Mouse (Mus musculus) G1E (cell line): ENCODE measurements around the gene Rhebl1. TPM values are rescaled to one million over a fixed set of nuclear protein-coding genes. Genes with fewer than 3 reads are reported as not detected.
"Not testable (repeated sequence)": the region's sequence is repeated elsewhere in the genome, so short reads cannot be mapped to it uniquely, and the experiment has no call there.

Experiments used
- ATAC-seq: 2 replicates; pipeline ENCODE4 v1.8.0; 2016; ENCODE audit warnings: mild to moderate bottlenecking; ENCODE audit not compliant: insufficient number of reproducible peaks, poor library complexity, low FRiP score, severe bottlenecking; ENCODE audit errors: extremely low read depth
- DNase-seq: peaks from one replicate; pipeline ENCODE4 v3.0.0; 2012; ENCODE audit warnings: low spot score
- H3K27me3 ChIP-seq: 2 replicates; pipeline ENCODE4 v1.6.1; 2012; ENCODE audit warnings: mild to moderate bottlenecking, low read length, inconsistent platforms; ENCODE audit not compliant: insufficient read depth
- H3K36me3 ChIP-seq: replicated peaks from 2 replicates; pipeline ENCODE3; 2012; ENCODE audit warnings: mild to moderate bottlenecking, inconsistent platforms
- H3K4me1 ChIP-seq: 2 replicates; pipeline ENCODE4 v1.6.1; 2012; ENCODE audit warnings: low read depth, low read length, inconsistent platforms, mixed read lengths; ENCODE audit not compliant: insufficient read depth
- H3K4me3 ChIP-seq: 2 replicates; pipeline ENCODE4 v1.5.1; 2012; ENCODE audit warnings: low read depth, mild to moderate bottlenecking, inconsistent platforms, low read length, moderate library complexity, mixed read lengths
- H3K9me3 ChIP-seq: replicated peaks from 2 replicates; pipeline ENCODE4 v1.6.1; 2012; ENCODE audit warnings: inconsistent platforms
- CTCF ChIP-seq: IDR thresholded peaks from 2 replicates; pipeline ENCODE4 v1.5.1; 2012; ENCODE audit warnings: low read depth, low read length, inconsistent platforms, mixed read lengths
- GATA1 ChIP-seq: IDR thresholded peaks from 2 replicates; pipeline ENCODE4 v1.6.1; 2012; ENCODE audit warnings: borderline replicate concordance, low read length, inconsistent platforms, mixed read lengths
- GATA2 ChIP-seq: IDR thresholded peaks from 2 replicates; pipeline ENCODE4 v1.6.1; 2012; ENCODE audit warnings: low read depth, low read length, inconsistent platforms, borderline replicate concordance
- POLR2AphosphoS5 ChIP-seq: IDR thresholded peaks from 2 replicates; pipeline ENCODE4 v1.6.1; 2012; ENCODE audit warnings: low read depth, low read length, inconsistent platforms; ENCODE audit not compliant: insufficient replicate concordance
- TAL1 ChIP-seq: conservative IDR thresholded peaks from 2 replicates; pipeline ENCODE4 v1.6.1; 2012; ENCODE audit warnings: low read depth, low read length, inconsistent platforms, mixed read lengths
- polyA plus RNA-seq: library from polyadenylated mRNA; stranded (reverse); fragments of >175 nt; gene quantifications from 2 replicates; pipeline ENCODE4 v1.2.3, GENCODE M21; 2012
- total RNA-seq, 2 experiments: library from RNA; stranded (forward) in 1 of 2; stranded (reverse) in 1 of 2; fragments of 200-1000 nt in 1 of 2; fragments of >200 nt in 1 of 2; fragmentation: Nextera tagmentation in 1 of 2; gene quantifications; 2 replicates each; pipeline ENCODE4 v1.2.3; 2014 to 2017

The Rhebl1 gene
- total and polyA plus RNA-seq, 3 experiments, result 2.9 to 8.4 (median 7.8) TPM

GRCm38 (mm10) chr15:98933833-98934216 lies 39.5 kb upstream of the Rhebl1 start:
- no peak for TF ChIP-seq TAL1
- no peak for TF ChIP-seq GATA1
- no peak for TF ChIP-seq CTCF
- TF ChIP-seq GATA2, result no peak
- no peak for TF ChIP-seq POLR2AphosphoS5
- H3K4me1 ChIP-seq, result peaks cover 42% of the 10 kb centered on the region
- peaks cover 32% of the 10 kb centered on the region for H3K36me3 ChIP-seq
- H3K9me3 ChIP-seq, result no peaks in the 10 kb centered on the region
- no peaks in the 10 kb centered on the region for H3K27me3 ChIP-seq
- peak overlapping the region; percentile 78 for H3K4me3 ChIP-seq
- DNase-seq (peak; percentile 58), ATAC-seq (peak; percentile 55)

GRCm38 (mm10) chr15:98933004-98933671 lies 38.8 kb upstream of the Rhebl1 start:
- peak; percentile 88; the same call in 1 of the 2 replicates for TF ChIP-seq POLR2AphosphoS5
- H3K36me3 ChIP-seq, result peaks cover 31% of the 10 kb centered on the region
- H3K27me3 ChIP-seq, ATAC-seq, DNase-seq, H3K9me3 ChIP-seq: not testable (repeated sequence)
- peak overlapping the region; percentile 78 for H3K4me3 ChIP-seq
- peaks cover 47% of the 10 kb centered on the region for H3K4me1 ChIP-seq

DNA sequence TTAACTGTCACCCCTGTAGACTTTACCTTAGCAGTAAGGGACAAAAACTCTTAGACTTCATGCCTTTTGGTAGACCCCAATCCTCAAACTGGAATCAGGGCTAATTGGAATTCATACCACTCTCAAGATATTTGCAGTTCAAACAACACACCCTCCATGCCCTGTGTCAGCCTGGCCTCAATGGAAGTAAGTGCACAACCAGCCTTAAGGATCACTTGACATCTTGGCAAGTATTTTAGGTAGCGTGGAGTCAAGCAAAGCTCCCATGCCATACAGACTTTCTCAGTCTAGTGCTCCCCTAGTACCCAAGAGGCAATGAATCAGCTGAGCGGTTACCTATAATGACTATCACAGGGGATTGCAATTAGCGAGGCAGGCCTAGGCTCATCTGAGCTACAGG lies 36.7 kb upstream of the Rhebl1 start:
- Histone ChIP-seq H3K9me3 (peaks cover 2% of the 10 kb centered on the region; the same call in 1 of the 2 replicates), H3K4me1 (peaks cover 44% of the 10 kb centered on the region), H3K27me3 (no peaks in the 10 kb centered on the region), H3K4me3 (no peak overlapping the region; the same call in 1 of the 2 replicates), H3K36me3 (peaks cover 28% of the 10 kb centered on the region)
- ATAC-seq (no peak), DNase-seq (no peak)
- TF ChIP-seq GATA2 (no peak), POLR2AphosphoS5 (no peak), CTCF (no peak), GATA1 (no peak), TAL1 (no peak)

DNA sequence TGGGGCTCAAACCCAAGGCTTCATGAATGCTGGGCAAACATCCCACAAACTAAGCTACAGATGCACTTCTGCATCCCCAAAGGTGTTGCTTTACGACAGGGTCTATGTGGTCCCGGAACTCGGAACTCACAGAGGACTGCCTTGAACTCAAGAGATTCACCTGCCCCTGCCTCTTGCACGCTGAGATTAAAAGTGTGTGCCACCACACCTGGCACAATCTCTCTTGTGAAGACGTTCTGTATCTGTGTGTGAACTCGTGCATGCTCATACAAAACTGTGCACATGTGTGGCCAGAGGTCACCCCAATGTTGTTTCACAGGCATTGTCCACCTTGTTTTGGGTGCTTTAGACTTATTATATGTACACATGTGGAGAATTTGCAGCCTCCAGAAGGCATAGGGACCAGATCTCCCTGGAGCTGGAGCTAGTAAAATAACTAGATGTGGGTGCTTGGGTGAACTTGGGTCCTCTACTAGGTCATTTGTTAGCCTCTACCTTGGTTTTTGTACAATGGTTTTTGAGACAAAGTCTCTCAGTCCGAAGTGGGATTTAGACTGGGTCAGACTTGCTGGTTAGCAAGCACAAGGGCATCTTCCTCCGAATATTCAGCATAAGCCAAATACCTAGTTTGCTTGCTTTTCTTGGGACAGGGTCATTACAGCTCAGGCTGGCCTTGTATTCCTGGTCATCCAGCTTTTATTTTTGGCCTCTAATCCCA lies 35.8 kb upstream of the Rhebl1 start:
- Histone ChIP-seq H3K27me3 (no peaks in the 10 kb centered on the region), H3K4me1 (peaks cover 35% of the 10 kb centered on the region), H3K4me3 (no peak overlapping the region), H3K9me3 (peaks cover 2% of the 10 kb centered on the region; the same call in 1 of the 2 replicates), H3K36me3 (peaks cover 28% of the 10 kb centered on the region)
- TF ChIP-seq GATA1 (no peak), CTCF (no peak), TAL1 (no peak), POLR2AphosphoS5 (peak; percentile 93), GATA2 (no peak)
- DNase-seq (no peak), ATAC-seq (no peak)

GRCm38 (mm10) chr15:98928598-98929240 lies 34.4 kb upstream of the Rhebl1 start:
- peak; percentile 31; the same call in 1 of the 2 replicates for ATAC-seq
- H3K4me3 ChIP-seq, result no peak overlapping the region; the same call in 1 of the 2 replicates
- TF ChIP-seq GATA1, result no peak
- TF ChIP-seq GATA2, result no peak
- TF ChIP-seq POLR2AphosphoS5, result no peak; the same call in 1 of the 2 replicates
- TF ChIP-seq TAL1, result no peak
- no peak for TF ChIP-seq CTCF
- H3K9me3 ChIP-seq, result peaks cover 2% of the 10 kb centered on the region; the same call in 1 of the 2 replicates
- peak; percentile 24 for DNase-seq
- no peaks in the 10 kb centered on the region for H3K27me3 ChIP-seq
- peaks cover 28% of the 10 kb centered on the region for H3K36me3 ChIP-seq
- peaks cover 35% of the 10 kb centered on the region for H3K4me1 ChIP-seq

- no peak for DNase-seq
- Histone ChIP-seq H3K9me3 (peaks cover 2% of the 10 kb centered on the region; the same call in 1 of the 2 replicates), H3K27me3 (no peaks in the 10 kb centered on the region), H3K36me3 (peaks cover 22% of the 10 kb centered on the region), H3K4me3 (no peak overlapping the region), H3K4me1 (peaks cover 35% of the 10 kb centered on the region)
- TF ChIP-seq GATA1 (no peak), GATA2 (no peak), POLR2AphosphoS5 (no peak), TAL1 (no peak)
- no peak for ATAC-seq
Measured at GRCm38 (mm10) chr15:98927566-98927965, 33.2 kb upstream of the Rhebl1 start.
